Mouse (Mus musculus) cerebellum, postnatal 36 days (tissue): ENCODE data around the gene St6galnac3.

ENCODE experiments used
- DNase-seq, 2 experiments: peaks; one replicate each; pipeline ENCODE4 v3.0.0; 2021 to 2022; ENCODE audit warnings: mixed read lengths in 2 of 2

St6galnac3 gene

GRCm38 (mm10) chr3:153510048-153510630 is 214.8 kb downstream of the St6galnac3 start:
- no peak for DNase-seq

DNA sequence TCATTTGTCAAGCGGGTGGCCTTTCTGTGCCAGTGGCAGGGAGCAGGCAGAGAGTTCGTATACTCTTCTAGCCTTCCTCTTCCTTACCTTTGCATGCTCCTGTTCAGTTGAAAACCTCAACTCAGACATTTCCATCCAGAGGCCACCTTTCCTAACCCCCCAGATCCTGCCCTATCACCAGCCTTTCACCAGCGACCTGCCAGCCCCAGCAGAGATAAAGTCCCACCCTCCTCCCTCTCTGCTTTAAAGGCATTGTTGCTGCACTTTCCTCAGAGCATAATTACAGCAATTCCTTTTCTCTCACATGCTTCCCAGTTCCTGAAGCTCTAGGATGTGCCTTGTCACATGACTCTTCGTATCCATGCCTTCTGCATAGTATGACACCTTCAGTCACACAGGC is 215.3 kb downstream of the St6galnac3 start:
- no peak for DNase-seq

DNA sequence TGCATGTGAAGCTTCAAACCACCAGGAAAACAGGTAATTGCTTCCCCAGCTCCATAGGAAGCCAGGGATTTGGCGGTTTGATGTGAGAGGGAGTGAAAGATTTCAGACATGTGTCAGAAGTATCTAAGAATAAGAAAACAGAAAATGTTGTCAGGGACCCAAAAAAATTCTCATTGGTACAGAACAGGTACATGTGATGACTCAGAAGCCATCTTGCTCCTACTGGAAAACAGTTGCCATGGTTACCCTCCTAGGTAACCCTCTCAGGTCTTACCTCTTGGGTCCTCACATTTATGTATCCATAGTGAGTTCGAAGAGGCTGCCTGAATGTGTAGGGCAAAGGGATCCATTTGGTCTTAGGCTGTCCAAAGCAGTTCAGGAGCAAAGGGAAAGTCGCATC is 215.9 kb downstream of the St6galnac3 start:
- no peak for DNase-seq

DNA sequence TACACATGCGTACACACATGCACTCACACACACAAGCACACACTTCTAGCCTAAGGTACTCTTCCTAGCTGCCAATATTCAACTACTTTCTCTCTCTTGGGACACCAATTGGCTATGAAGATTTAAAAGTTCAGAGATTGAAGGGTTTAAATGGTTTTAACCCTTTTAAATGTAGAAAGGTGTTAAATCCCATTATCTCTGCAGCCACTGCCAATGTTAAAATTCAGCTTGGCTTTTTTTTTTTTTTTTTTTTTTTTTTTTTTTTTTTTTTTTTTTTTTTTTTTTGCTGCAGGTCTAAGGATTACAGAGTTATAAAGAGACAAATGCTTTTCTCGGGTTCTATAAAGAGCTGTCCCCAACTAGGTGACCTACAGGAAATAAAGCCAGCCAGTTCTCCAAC is 216.4 kb downstream of the St6galnac3 start:
- no peak for DNase-seq

DNA sequence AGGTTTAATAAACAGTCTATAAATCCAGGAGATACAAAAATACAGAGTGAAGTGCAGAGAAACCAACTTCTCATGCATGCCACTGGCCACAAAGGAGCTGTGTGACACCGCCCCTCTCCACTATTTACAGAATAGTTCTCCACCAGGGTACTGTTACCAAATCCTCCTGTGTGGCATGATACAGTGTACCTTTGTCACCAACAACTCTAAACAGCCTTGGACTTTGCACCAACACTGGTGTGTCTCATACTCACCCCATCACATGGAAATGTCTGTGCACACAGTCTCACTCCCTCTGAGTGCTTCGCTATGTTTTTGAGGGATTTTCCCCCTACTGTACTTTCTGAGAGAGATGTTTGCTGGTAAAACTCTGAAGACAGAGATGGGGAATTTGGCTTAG is 217.4 kb downstream of the St6galnac3 start:
- DNase-seq, result no peak

- DNase-seq, result no peak
These were observed 222.5 kb downstream of the St6galnac3 start for GRCm38 (mm10) chr3:153502488-153502887.

GRCm38 (mm10) chr3:153501333-153501877 is 223.6 kb downstream of the St6galnac3 start:
- DNase-seq, result peak; percentile 71 to 73

GRCm38 (mm10) chr3:153492986-153493385 is 232.0 kb downstream of the St6galnac3 start:
- no peak for DNase-seq

GRCm38 (mm10) chr3:153489718-153490117 is 235.3 kb downstream of the St6galnac3 start:
- DNase-seq, result no peak

DNA sequence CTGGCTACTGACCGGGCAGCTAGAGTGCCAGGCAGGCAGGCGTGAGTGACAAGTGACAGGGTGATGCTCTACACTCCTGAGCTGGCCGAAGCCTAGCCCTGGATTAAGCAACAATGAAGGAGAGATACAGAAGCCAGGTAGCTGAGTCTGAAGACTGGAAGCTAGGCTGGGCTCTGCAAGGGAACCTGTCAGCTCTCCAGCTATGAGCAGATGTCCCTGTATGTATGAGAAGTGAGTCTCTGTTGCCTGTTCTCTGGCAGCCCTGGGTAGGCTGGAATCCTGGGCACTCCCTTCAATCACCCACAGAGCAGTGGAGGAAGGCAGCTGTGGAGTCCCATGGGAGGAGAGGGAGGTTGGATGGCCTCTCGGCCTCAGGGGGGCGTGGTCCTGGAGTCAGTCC is 236.0 kb downstream of the St6galnac3 start:
- no peak for DNase-seq

DNA sequence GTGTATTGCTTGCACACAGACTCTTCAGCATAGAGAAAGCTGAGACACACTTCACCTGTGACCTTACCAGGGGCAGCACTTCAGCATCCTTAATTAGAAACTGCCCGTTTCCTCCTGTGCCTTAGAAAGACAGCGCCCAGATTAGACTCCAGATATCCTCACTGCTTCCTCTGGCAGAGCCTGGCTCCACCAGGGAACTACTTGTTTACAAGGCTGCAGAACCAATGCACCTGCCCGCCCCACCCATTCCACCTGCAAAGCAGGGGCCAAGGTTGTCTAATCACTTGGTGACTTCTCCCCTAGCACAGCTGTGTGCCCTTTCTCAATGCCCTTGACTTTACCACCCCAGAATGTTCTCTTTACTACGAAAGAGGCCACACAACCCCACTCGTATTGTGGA is 239.8 kb downstream of the St6galnac3 start:
- no peak for DNase-seq

DNA sequence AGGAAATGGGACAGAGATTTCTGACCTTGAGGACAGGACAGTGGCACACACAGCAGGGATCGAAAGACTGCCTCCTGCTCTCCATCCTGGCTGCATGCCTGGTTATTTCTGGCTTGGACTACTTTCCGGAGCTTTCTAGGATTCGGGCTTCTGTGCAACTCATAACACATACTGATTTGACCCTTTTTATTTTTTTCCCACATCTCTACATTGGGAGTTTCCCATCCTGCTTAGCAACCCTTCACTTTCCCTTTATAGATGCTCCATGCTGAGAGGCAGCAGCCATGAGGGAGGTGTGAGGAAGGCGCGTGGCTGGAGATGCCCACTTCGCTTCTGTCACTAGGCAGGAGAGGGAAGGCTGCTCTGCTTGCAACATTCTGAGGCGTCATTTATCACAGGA is 240.3 kb downstream of the St6galnac3 start:
- DNase-seq, result peak; percentile 65 to 72

DNA sequence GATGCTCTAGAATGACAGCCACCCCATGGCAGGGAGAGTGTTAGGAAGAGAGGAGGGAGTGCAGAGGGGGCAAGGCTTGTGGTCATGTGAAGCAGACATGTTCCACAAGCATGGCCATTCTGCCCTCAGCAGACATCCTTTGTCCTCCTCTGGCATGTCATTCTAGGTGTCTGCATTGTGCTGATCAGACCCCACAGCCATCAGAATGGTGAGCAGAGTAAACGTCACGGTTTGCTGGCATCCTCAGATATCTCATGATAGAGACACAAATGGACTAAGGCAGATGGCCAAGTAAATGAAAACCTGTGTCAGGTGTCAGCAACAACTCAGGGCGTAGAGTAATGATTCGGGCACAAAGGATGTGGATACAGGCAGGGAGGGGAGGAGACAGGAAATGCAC is 241.3 kb downstream of the St6galnac3 start:
- no peak for DNase-seq

GRCm38 (mm10) chr3:153482098-153482497 is 242.9 kb downstream of the St6galnac3 start:
- DNase-seq, result no peak

DNA sequence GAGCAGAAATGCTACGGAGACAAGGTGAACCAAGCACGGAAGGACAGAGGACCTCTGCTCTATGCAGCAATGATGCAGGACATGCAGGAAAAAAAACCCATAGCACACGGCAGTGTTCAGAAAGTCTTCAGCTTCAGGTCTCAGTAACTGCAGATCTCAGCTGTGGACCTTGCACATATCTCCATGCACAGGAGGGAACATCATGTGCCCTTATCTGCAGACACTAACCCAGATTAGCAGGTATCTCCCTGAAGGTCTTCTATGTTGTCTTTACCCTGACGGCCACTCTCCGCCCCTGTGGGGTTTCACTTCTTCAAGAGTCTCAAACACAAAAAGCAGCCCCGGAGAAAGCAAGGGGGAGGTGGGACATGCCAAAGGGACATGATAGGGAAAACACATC is 244.0 kb downstream of the St6galnac3 start:
- DNase-seq, result no peak

GRCm38 (mm10) chr3:153480636-153481006 is 244.4 kb downstream of the St6galnac3 start:
- DNase-seq, result no peak

GRCm38 (mm10) chr3:153480005-153480635 is 244.9 kb downstream of the St6galnac3 start:
- no peak for DNase-seq

DNA sequence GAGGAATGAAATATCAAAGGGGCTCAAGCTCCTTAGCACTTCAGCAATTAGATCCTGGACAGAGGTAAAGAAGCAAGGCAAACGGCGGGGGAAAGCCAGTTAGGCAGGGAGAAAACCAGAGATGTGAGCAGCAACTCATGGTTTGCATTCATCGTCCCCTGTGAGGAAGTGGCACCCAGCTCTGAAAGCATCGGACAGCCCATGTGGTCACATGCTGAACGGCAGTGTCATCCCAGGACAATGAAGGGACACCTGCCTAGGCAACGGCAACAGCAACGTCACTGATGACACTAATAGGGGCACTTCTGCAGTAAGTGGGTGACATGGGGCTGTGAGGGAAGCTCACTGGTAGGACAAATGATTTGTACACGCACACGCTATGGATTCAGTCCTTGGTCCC is 249.1 kb downstream of the St6galnac3 start:
- DNase-seq, result no peak

GRCm38 (mm10) chr3:153475461-153475860 is 249.5 kb downstream of the St6galnac3 start:
- no peak for DNase-seq

GRCm38 (mm10) chr3:153472583-153473471 is 252.1 kb downstream of the St6galnac3 start:
- DNase-seq, result no peak

DNA sequence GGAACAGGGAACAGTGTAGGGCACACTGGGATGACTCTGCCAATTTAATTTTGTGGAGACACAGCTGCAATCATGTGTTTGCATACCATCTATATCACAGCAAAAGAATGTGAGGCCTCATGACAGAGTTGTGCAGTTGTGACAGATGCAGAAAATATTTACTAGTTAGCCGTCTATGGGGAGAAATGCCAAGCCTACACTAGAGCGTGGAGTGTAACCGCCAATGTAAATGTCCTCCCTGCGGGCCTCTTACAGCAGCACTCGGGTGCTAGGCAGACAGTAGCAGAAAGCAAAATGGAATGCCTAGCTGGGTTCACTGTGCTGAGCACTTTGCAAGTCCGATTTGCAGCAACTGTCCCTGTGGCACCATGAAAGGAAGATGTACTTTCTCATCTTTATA is 261.1 kb downstream of the St6galnac3 start:
- DNase-seq, result no peak

DNA sequence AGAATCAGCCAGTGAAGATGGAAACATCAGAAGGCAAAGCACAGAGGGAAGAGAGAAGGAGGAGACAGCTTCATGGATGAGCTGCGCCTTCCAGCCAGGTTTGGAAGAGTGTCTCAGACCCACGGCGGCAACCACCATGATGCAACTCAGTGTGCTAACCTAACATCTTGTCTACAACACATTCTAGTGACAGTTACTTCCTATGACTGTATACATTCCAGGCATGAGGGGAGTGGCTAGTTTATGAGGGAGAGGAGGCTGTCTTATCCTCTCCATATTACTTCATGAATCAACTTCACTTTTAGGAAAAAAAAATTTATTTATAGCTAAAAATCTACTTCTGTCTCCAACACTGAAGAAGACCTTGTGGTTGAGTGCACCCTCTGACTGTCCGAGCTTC is 264.8 kb downstream of the St6galnac3 start:
- no peak for DNase-seq

- no peak for DNase-seq
These were observed 266.4 kb downstream of the St6galnac3 start for GRCm38 (mm10) chr3:153458593-153458992.

DNA sequence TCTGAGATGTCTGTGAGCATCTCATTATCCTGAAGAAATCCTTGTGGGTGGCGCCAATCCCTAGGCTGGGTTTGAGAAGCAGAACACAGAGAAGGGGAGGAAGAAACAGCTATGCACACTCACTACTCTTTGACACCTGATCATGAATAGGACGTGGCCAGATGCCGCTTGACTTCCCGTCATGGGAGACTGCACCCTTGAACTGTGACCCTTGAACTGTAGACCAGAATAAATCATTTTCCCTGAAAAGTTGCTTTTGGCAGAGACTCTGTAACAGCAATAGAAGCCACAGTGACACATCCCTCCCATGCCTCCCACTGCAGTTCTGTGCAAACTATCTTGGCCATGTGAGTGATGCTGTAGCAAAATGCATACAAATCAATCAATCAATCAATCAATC is 267.3 kb downstream of the St6galnac3 start:
- no peak for DNase-seq
